Mouse (Mus musculus) CH12.LX (cell line): ENCODE measurements at regions not wholly inside any gene's neighbourhood (a gene's known extent, or its start where the extent isn't known, plus 50 kb on each side); places are given as distances from the start of the nearest gene placed in this dataset.

Experiments used
- DNase-seq: peaks from one replicate; pipeline ENCODE4 v3.0.0-alpha.2; 2013; ENCODE audit errors: extremely low read depth
- H3K27ac ChIP-seq: 2 replicates; pipeline ENCODE4 v1.5.1; 2012; ENCODE audit warnings: low read depth, mild to moderate bottlenecking, control low read depth, moderate library complexity; ENCODE audit not compliant: insufficient read depth
- H3K27me3 ChIP-seq: replicated peaks from 2 replicates; pipeline ENCODE3; 2012; ENCODE audit warnings: inconsistent platforms
- H3K36me3 ChIP-seq, 2 experiments: replicated peaks in 1 of 2; 2 replicates each; pipeline versions ENCODE3 to v1.6.1; 2012; ENCODE audit warnings: inconsistent platforms in 1 of 2, low read length in 1 of 2, mild to moderate bottlenecking in 1 of 2, mixed read lengths in 1 of 2, moderate library complexity in 1 of 2; ENCODE audit not compliant: control insufficient read depth in 1 of 2, insufficient read depth in 1 of 2
- H3K4me1 ChIP-seq, 2 experiments: 2 replicates each; pipeline ENCODE4 v1.6.1; 2012; ENCODE audit warnings: inconsistent platforms in 1 of 2, moderate library complexity in 1 of 2; ENCODE audit not compliant: insufficient read depth in 2 of 2, control insufficient read depth in 1 of 2
- H3K4me2 ChIP-seq: 2 replicates; pipeline ENCODE4 v1.6.1; 2012; ENCODE audit warnings: low read depth, mild to moderate bottlenecking, control low read depth; ENCODE audit not compliant: poor library complexity, insufficient read depth, severe bottlenecking
- H3K4me3 ChIP-seq, 3 experiments: fragments of 150-350 bp in 1 of 3; sonication (generic) in 1 of 3; replicated peaks in 1 of 3; 2 replicates each; pipeline versions ENCODE3 to v1.5.1; 2011 to 2012; ENCODE audit warnings: low read depth in 2 of 3, low read length in 2 of 3, mild to moderate bottlenecking in 2 of 3, moderate library complexity in 2 of 3, control low read depth in 1 of 3, improper control_type of control experiment in 1 of 3, inconsistent platforms in 1 of 3, mixed read lengths in 1 of 3; ENCODE audit not compliant: poor library complexity in 1 of 3
- H3K79me2 ChIP-seq: replicated peaks from 2 replicates; pipeline ENCODE4 v1.6.1; 2012; ENCODE audit warnings: mild to moderate bottlenecking, moderate library complexity; ENCODE audit not compliant: control insufficient read depth, poor library complexity, insufficient read depth, severe bottlenecking; ENCODE audit errors: extremely low read depth
- H3K9ac ChIP-seq: 2 replicates; pipeline ENCODE4 v1.6.1; 2012; ENCODE audit warnings: low read depth, mild to moderate bottlenecking, control low read depth, moderate library complexity; ENCODE audit not compliant: insufficient read depth
- H3K9me3 ChIP-seq: replicated peaks from 2 replicates; pipeline ENCODE3; 2012; ENCODE audit warnings: low read length, inconsistent platforms, mixed read lengths
- BHLHE40 ChIP-seq: IDR thresholded peaks from 2 replicates; pipeline ENCODE4 v1.6.1; 2011; ENCODE audit warnings: mild to moderate bottlenecking, low read depth, low read length, improper control_type of control experiment
- CTCF ChIP-seq, 2 experiments: IDR thresholded peaks in 1 of 2; conservative IDR thresholded peaks in 1 of 2; 2 replicates each; pipeline ENCODE4 v1.5.1; 2011 to 2012; ENCODE audit warnings: low read depth in 2 of 2, low read length in 2 of 2, improper control_type of control experiment in 1 of 2, inconsistent platforms in 1 of 2, mild to moderate bottlenecking in 1 of 2, moderate library complexity in 1 of 2
- ELF1 ChIP-seq: IDR thresholded peaks from 2 replicates; pipeline ENCODE4 v1.6.1; 2014; ENCODE audit warnings: low read depth, mild to moderate bottlenecking, inconsistent platforms, low read length, improper control_type of control experiment
- ETS1 ChIP-seq: conservative IDR thresholded peaks from 2 replicates; pipeline ENCODE4 v1.6.1; 2012; ENCODE audit warnings: low read depth, mild to moderate bottlenecking, inconsistent platforms, low read length, improper control_type of control experiment, moderate library complexity
- GABPA ChIP-seq: IDR thresholded peaks from 2 replicates; pipeline ENCODE4 v1.6.1; 2012; ENCODE audit warnings: low read depth, low read length, improper control_type of control experiment, inconsistent platforms; ENCODE audit not compliant: insufficient replicate concordance
- HCFC1 ChIP-seq: IDR thresholded peaks from 2 replicates; pipeline ENCODE4 v1.6.1; 2012; ENCODE audit warnings: low read depth, mild to moderate bottlenecking, inconsistent platforms, low read length, improper control_type of control experiment
- IRF4 ChIP-seq: IDR thresholded peaks from 2 replicates; pipeline ENCODE4 v1.6.1; 2014; ENCODE audit warnings: low read depth, mild to moderate bottlenecking, inconsistent platforms, low read length, improper control_type of control experiment
- MAZ ChIP-seq: IDR thresholded peaks from 2 replicates; pipeline ENCODE4 v1.6.1; 2012; ENCODE audit warnings: low read depth, mild to moderate bottlenecking, inconsistent platforms, low read length, improper control_type of control experiment, moderate library complexity
- MYC ChIP-seq: IDR thresholded peaks from 2 replicates; pipeline ENCODE4 v1.6.1; 2011; ENCODE audit warnings: low read depth, mild to moderate bottlenecking, improper control_type of control experiment, low read length
- NELFE ChIP-seq: IDR thresholded peaks from 2 replicates; pipeline ENCODE4 v1.6.1; 2011; ENCODE audit warnings: low read depth, low read length, improper control_type of control experiment
- NRF1 ChIP-seq: IDR thresholded peaks from 2 replicates; pipeline ENCODE4 v1.6.1; 2014; ENCODE audit warnings: low read depth, mild to moderate bottlenecking, inconsistent platforms, low read length, improper control_type of control experiment, moderate library complexity
- RAD21 ChIP-seq: IDR thresholded peaks from 2 replicates; pipeline ENCODE4 v1.6.1; 2011; ENCODE audit warnings: low read depth, mild to moderate bottlenecking, low read length, improper control_type of control experiment, moderate library complexity
- RCOR1 ChIP-seq: conservative IDR thresholded peaks from 2 replicates; pipeline ENCODE4 v1.6.1; 2012; ENCODE audit warnings: low read depth, mild to moderate bottlenecking, inconsistent platforms, low read length, improper control_type of control experiment
- SMC3 ChIP-seq: IDR thresholded peaks from 2 replicates; pipeline ENCODE4 v1.6.1; 2011; ENCODE audit warnings: low read depth, low read length, improper control_type of control experiment
- TBP ChIP-seq: conservative IDR thresholded peaks from 2 replicates; pipeline ENCODE4 v1.6.1; 2011; ENCODE audit warnings: low read depth, low read length, improper control_type of control experiment
- USF1 ChIP-seq: IDR thresholded peaks from 2 replicates; pipeline ENCODE4 v1.6.1; 2014; ENCODE audit warnings: low read depth, mild to moderate bottlenecking, inconsistent platforms, low read length, improper control_type of control experiment
- dilution Hi-C: fragments of 300-500 bp; cut with MboI; formaldehyde crosslinking; loops from 2 replicates; pipeline ENCODE4 v1.14.3; 2020; ENCODE audit warnings: low sequenced_read_pairs; ENCODE audit not compliant: extremely low pct_unique_long_range_greater_than_20kb, extremely low pct_ligation_motif_present
- in situ Hi-C: fragments of 300-500 bp; cut with MboI; formaldehyde crosslinking; loops from 3 replicates; pipeline ENCODE4 v1.14.3; 2019; ENCODE audit warnings: low sequenced_read_pairs, low pct_ligation_motif_present, low pct_unique_long_range_greater_than_20kb, mixed read lengths

DNA sequence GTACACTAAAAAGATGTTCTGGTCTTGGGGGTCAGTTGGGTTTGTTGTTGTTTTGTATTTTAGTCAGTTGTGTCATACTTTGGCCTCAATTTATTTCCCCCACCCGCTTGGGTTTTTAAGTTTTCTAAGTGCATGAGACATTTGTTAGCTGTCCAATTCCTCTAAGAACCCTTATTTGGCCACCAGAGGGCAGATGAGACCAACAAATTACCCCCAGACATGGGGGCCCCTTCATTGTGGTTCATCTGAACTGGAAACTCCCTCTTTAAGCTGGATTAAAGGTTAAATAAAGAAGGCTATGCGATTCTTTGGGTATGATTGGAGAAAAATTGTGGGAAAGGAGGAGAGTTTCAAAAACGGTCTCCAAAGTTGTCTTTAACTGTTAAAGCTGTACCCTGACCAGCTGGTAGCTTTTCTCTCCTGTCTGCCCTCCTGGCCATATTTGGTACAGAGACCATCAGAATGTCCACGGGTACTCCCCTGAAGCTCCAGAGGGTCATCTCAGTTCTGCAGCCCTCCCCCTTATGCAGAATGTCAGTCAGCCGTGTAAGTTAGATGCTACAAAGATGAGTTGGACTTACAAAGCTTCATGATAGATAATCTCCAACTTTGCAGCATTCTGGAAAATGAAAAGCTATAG, 238.6 kb downstream of the Foxa2 start:
- Histone ChIP-seq H3K27ac (no peak overlapping the region), H3K9me3 (no peaks in the 10 kb centered on the region), H3K79me2 (no peaks in the 10 kb centered on the region), H3K9ac (no peak overlapping the region), H3K4me3 (no peak overlapping the region), H3K4me1 (peaks cover 0 to 12% of the 10 kb centered on the region in 2 experiments; a peak in 2 of 4 replicates), H3K27me3 (peaks cover 11% of the 10 kb centered on the region), H3K36me3 (no peaks in the 10 kb centered on the region), H3K4me2 (no peak overlapping the region)
- in situ Hi-C loops (loop anchor here (25.0 kb wide), 1 partner anchor 279 kb away; no protein-coding TSS in a partner anchor), dilution Hi-C loops (no loop called here)
- peak; percentile 58 for DNase-seq
- TF ChIP-seq HCFC1 (no peak), MYC (no peak), RCOR1 (no peak), ELF1 (no peak), GABPA (no peak), CTCF (conservative IDR thresholded peaks at IDR 0.05 in 1 of 2, IDR thresholded peaks at IDR 0.05 in 1 of 2; ENCODE audit: low read depth in 2 of 2, low read length in 2 of 2) (peak; percentile 26 to 83; a peak in 3 of 4 replicates), BHLHE40 (no peak), USF1 (no peak), ETS1 (no peak), IRF4 (no peak; the same call in 1 of the 2 replicates), SMC3 (peak; percentile 67), TBP (no peak), NELFE (no peak), RAD21 (peak; percentile 83), MAZ (peak; percentile 95)

DNA sequence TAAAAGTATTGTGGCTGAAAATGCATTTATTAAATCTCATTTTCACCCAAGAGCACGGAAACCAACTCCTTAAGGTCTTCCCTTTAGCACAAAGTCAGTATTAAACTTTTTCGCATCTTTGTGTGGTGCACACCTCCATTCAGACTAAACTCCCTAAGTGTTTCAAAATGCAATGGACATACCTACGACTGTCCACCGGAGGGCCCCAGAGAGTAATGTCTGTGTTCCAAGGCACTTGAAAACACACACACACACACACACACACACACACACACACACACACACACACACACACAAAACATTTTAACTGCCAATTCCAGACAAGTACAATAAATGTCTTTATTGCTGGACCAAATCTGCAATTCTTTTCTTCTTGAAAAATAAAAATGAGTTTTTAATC, 243.7 kb downstream of the Foxa2 start:
- peaks cover 0 to 9% of the 10 kb centered on the region in 2 experiments; a peak in 1 of 4 replicates for H3K4me1 ChIP-seq
- H3K36me3 ChIP-seq = no peaks in the 10 kb centered on the region
- H3K27ac ChIP-seq = no peak overlapping the region
- dilution Hi-C loops = no loop called here
- H3K9ac ChIP-seq = no peak overlapping the region
- H3K4me2 ChIP-seq = no peak overlapping the region
- H3K9me3 ChIP-seq = no peaks in the 10 kb centered on the region
- H3K4me3 ChIP-seq = no peak overlapping the region
- H3K79me2 ChIP-seq = no peaks in the 10 kb centered on the region
- peak; percentile 35 for DNase-seq
- peak; percentile 24; the same call in 1 of the 2 replicates for TF ChIP-seq SMC3
- no peak for TF ChIP-seq NRF1
- peak; percentile 18 to 44; a peak in 3 of 4 replicates for TF ChIP-seq CTCF (conservative IDR thresholded peaks at IDR 0.05 in 1 of 2, IDR thresholded peaks at IDR 0.05 in 1 of 2; ENCODE audit: low read depth in 2 of 2, low read length in 2 of 2)
- in situ Hi-C loops = loop anchor here (25.0 kb wide), 1 partner anchor 284 kb away; no protein-coding TSS in a partner anchor
- H3K27me3 ChIP-seq = peaks cover 14% of the 10 kb centered on the region
